Mouse (Mus musculus) embryonic facial prominence, embryonic 11.5 days (tissue): ENCODE results near the gene Oprd1. TPM values are rescaled to one million over a fixed set of nuclear protein-coding genes. Genes with fewer than 3 reads are reported as not detected.

ENCODE experiments used
- ATAC-seq: fragments of 200-750 bp; cut with Nextera tagmentation; replicated peaks from 2 replicates; pipeline ENCODE4 v1.8.0; 2017; ENCODE audit warnings: low read depth; ENCODE audit not compliant: insufficient number of reproducible peaks, low FRiP score, low TSS enrichment
- DNase-seq: peaks from one replicate; pipeline ENCODE4 v3.0.0-alpha.2; 2015; ENCODE audit warnings: low spot score
- H3K27ac ChIP-seq: fragments of 300-500 bp; sonication (generic); replicated peaks from 2 replicates; pipeline ENCODE4 v1.5.1; 2014; ENCODE audit warnings: mild to moderate bottlenecking, low read depth, low read length, control low read depth
- H3K27me3 ChIP-seq: fragments of 300-500 bp; sonication (generic); 2 replicates; pipeline ENCODE4 v1.6.1; 2014; ENCODE audit warnings: mild to moderate bottlenecking, low read length, moderate library complexity, mixed read lengths; ENCODE audit not compliant: control insufficient read depth, insufficient read depth
- H3K36me3 ChIP-seq: fragments of 300-500 bp; sonication (generic); replicated peaks from 2 replicates; pipeline ENCODE4 v1.6.1; 2014; ENCODE audit warnings: low read depth, mild to moderate bottlenecking, low read length, moderate library complexity, mixed read lengths; ENCODE audit not compliant: control insufficient read depth, insufficient read depth
- H3K4me1 ChIP-seq: fragments of 300-500 bp; sonication (generic); 2 replicates; pipeline ENCODE4 v1.6.1; 2014; ENCODE audit warnings: low read length, mixed read lengths; ENCODE audit not compliant: control insufficient read depth, insufficient read depth
- H3K4me2 ChIP-seq: fragments of 300-500 bp; sonication (generic); 2 replicates; pipeline ENCODE4 v1.6.1; 2014; ENCODE audit warnings: low read depth, mild to moderate bottlenecking, control low read depth, low read length, moderate library complexity
- H3K4me3 ChIP-seq: fragments of 300-500 bp; sonication (generic); 2 replicates; pipeline ENCODE4 v1.5.1; 2014; ENCODE audit warnings: low read depth, low read length, control low read depth
- H3K9ac ChIP-seq: fragments of 300-500 bp; sonication (generic); replicated peaks from 2 replicates; pipeline ENCODE4 v1.6.1; 2014; ENCODE audit warnings: mild to moderate bottlenecking, control low read depth, low read length
- H3K9me3 ChIP-seq: fragments of 300-500 bp; sonication (generic); replicated peaks from 2 replicates; pipeline ENCODE4 v1.6.1; 2016; ENCODE audit warnings: mild to moderate bottlenecking, low read length, inconsistent platforms, mixed read lengths; ENCODE audit not compliant: control insufficient read depth
- WGBS: fragments of 180-500 bp; shearing (Covaris S2); extraction: QIAGEN DNeasy Blood & Tissue Kit; methylation state at CpG from one replicate; pipeline ENCODE4 v1.1.7; 2014; 5-methylcytosine and 5-hydroxymethylcytosine counted together
- polyA plus RNA-seq: library from polyadenylated mRNA; unstranded; fragments of >200 nt; fragmentation: Nextera tagmentation; extraction: Ambion mirVana; gene quantifications from 2 replicates; pipeline ENCODE4 v1.2.1, GENCODE M21; 2014

Oprd1 gene
- polyA plus RNA-seq, result 0.11 and 0.18 TPM in 2 replicates

DNA sequence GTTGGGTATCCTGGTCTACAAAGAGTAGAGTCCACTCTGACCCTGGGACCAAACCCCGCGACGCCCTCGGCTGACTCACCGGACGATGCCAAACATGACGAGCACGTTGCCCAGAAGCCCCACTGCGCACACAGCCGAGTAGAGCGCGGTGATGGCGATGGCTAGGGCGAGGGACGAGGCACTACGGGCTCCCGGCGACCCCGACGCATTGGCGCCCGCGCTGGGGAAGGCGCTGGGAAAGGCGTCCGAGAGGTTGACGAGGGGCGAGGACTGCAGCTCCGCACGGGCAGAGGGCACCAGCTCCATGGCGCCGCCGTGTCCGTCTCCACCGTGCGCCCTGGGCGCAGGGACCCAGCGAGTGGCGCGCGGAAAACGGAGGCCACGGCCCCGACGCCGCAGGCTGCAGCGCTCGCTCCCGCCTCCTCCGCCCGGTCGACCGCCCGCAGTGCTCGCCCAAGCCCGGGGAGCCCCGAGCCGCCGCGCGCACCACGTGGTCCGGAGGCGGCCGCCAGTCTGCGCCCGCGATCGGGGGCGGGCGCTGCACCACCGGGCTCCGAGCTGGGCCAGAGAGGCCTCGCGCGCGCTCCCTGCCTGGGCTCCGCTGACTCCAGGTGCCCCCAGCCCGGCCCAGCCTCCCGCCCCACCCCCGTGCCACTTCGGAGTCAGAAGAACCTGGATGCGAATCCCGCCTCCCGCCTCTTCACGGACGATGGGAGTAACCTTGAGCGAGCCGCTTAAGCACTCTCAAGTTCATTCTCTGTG lies at the start of gene Oprd1:
TSS of gene Oprd1 (minus strand) at position 407 of the 762 bp plus-strand sequence.
- 1% methylated on average over 63 of the region's 89 CpGs for WGBS
- no peaks in the 10 kb centered on the region for H3K36me3 ChIP-seq
- H3K9ac ChIP-seq, result peak within 1 kb of the TSS; percentile 43
- ATAC-seq, result 0 out of 2 replicates have a peak, but pooled peaks have one; percentile 29
- peaks cover 28% of the 10 kb centered on the region for H3K27me3 ChIP-seq
- H3K4me3 ChIP-seq, result peak within 1 kb of the TSS; percentile 47
- no peak within 1 kb of the TSS for H3K27ac ChIP-seq
- no peaks in the 10 kb centered on the region for H3K4me1 ChIP-seq
- no peaks in the 10 kb centered on the region for H3K9me3 ChIP-seq
- DNase-seq, result peak; percentile 51
- H3K4me2 ChIP-seq, result peak within 1 kb of the TSS; percentile 96

DNA sequence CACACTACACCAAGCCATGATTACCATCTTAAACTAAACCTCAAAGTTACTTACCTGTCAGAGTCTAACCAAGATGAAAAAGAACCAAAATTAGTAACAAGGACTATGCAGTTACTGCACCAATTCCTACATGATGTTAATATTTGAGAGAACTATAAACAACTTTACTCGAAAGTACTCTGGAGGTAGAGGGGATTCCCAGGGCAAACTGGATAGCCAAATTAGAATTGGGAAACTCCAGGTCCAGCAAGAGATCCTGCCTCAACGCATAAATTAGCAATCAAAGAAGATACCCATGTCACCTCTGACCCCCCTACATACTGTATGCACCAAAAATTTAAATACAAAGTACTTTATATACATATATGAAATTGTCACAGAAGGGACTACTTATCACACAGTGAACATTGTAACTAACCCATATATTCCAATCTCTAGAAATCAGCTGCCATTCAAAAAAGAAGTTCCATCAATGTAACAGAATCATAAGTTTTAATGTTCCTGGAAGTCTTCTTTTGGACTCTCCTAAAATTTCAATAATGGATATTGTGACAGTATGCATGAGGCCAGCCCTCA lies 43.6 kb upstream of the Oprd1 start:
- H3K27me3 ChIP-seq, result no peaks in the 10 kb centered on the region
- H3K9ac ChIP-seq, result no peak overlapping the region
- DNase-seq, result no peak
- no peak for ATAC-seq
- H3K27ac ChIP-seq, result no peak overlapping the region
- H3K36me3 ChIP-seq, result peaks cover 3% of the 10 kb centered on the region; the same call in 1 of the 2 replicates
- 95% methylated on average over 2 of the region's 2 CpGs for WGBS
- H3K4me3 ChIP-seq, result no peak overlapping the region
- no peak overlapping the region for H3K4me2 ChIP-seq
- H3K4me1 ChIP-seq, result no peaks in the 10 kb centered on the region
- no peaks in the 10 kb centered on the region for H3K9me3 ChIP-seq

DNA sequence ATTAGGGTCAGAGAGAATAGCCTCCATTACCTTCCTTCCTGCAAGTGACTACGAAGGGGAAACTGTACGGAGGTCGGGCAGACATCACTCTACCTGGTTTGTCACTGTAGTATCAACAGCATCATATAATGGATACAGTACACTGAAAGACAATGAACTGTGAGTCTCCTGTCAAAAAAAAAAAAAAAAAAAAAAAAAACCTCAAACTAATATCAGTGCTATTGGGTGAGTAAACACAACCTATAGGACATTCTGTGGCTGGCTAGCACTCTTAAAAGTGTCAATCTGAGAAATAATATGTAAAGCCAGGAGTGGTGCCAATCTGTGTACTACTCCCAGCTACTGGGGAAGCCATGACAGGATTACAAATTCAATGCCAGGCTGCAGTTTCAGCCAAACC lies 38.9 kb upstream of the Oprd1 start:
- WGBS, result 97% methylated on average over 3 of the region's 3 CpGs
- no peak overlapping the region for H3K9ac ChIP-seq

DNA sequence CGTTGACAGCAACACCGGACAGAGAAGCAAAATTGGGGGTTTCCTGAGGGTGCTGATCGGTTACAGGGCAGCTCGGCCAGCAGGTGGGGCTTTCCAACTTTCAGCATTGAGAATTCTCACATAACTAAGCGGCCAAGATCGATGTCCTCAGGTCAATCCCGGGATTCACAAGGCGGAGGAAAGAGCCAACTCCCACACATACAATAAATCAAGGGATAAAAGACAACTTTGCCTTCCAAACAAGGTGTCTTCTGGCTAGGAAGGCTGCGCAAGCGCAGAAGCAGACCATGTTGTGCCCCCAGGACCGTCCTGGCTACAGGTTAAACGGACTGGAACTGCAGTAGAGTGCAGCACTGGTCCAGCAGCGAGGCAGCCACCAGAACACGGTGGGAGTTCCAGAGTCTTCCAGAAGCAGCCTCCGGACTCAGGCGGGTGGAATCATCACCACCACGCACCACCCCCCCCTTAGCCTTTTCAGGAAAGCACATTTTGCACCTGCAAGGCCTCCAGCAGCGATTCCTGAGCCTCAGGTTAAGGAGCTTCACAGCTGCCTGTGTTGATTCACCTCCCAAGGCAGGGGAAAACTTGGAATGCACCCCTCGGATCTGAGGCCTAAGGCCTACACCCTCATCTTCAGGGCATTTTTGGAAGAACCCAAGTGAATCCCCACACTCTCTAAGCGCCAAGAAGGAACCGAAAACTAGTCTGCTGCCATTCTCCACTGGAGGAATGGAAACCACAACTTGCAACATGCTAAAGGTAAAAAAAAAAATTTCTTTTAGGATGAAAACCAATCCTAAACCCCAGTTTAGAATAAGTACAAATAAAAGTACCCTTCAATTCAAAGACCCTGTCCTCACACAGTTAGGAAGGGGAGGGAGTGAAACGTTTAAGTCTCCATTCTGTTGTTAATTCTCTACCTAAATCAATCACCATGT lies 37.7 kb upstream of the Oprd1 start:
- H3K4me1 ChIP-seq, result no peaks in the 10 kb centered on the region
- ATAC-seq (no peak), DNase-seq (no peak)
- no peaks in the 10 kb centered on the region for H3K27me3 ChIP-seq
- peaks cover 5% of the 10 kb centered on the region for H3K36me3 ChIP-seq
- H3K4me3 ChIP-seq, result no peak overlapping the region
- H3K4me2 ChIP-seq, result no peak overlapping the region
- H3K9ac ChIP-seq, result no peak overlapping the region
- WGBS, result 68% methylated on average over 22 of the region's 22 CpGs
- H3K27ac ChIP-seq, result no peak overlapping the region
- H3K9me3 ChIP-seq, result no peaks in the 10 kb centered on the region

More for the DNA sequence above, 38.9 kb upstream of the Oprd1 start:
- Histone ChIP-seq H3K4me3 (no peak overlapping the region), H3K4me2 (no peak overlapping the region), H3K27me3 (no peaks in the 10 kb centered on the region), H3K4me1 (no peaks in the 10 kb centered on the region), H3K36me3 (peaks cover 5% of the 10 kb centered on the region), H3K27ac (no peak overlapping the region), H3K9me3 (no peaks in the 10 kb centered on the region)
- DNase-seq (no peak), ATAC-seq (no peak)

DNA sequence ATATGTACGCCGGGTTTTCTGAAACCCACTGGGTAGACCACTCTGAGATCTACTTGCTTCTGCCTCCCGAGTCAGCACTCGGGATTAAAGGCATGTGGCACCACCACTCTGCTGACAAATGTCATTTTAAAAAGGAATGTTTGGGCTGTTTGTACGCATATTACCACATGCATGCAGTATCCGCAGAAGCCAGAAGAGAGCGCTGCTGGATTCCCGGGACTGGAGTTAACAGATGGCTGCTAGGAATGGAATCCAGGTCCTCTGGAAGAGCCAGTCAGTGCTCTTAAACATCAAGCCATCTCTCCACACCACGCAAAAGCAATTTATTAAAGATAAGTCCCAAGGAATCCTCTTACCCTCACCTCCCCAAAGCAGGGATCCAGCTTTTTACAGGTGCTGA lies 36.4 kb upstream of the Oprd1 start:
- H3K36me3 ChIP-seq, result peaks cover 5% of the 10 kb centered on the region
- no peak overlapping the region for H3K27ac ChIP-seq
- H3K27me3 ChIP-seq, result no peaks in the 10 kb centered on the region
- 73% methylated on average over 9 of the region's 9 CpGs for WGBS
- H3K9me3 ChIP-seq, result no peaks in the 10 kb centered on the region
- DNase-seq (peak; percentile 67), ATAC-seq (no peak)
- no peak overlapping the region for H3K4me2 ChIP-seq
- H3K4me3 ChIP-seq, result no peak overlapping the region
- H3K9ac ChIP-seq, result no peak overlapping the region
- H3K4me1 ChIP-seq, result no peaks in the 10 kb centered on the region

DNA sequence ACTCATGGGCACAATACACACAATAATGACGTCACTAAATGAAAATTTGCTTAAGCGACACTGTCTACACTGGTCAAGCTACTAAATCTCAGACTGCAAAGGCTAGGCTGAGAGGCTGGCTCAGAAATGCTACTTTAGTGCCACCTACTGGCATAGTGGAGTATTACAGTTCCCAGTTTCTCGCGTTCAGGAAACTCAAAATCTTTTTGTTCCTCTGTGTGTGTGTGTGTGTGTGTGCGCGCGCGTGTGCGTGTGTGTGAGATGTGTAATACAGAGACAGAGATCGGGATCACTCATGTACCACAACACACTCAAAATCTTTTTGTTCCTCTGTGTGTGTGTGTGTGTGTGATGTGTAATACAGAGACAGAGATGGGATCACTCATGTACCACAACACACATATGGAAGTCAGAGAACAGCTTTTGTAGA lies 34.4 kb upstream of the Oprd1 start:
- Histone ChIP-seq H3K36me3 (peaks cover 2% of the 10 kb centered on the region; the same call in 1 of the 2 replicates), H3K27ac (no peak overlapping the region), H3K4me3 (no peak overlapping the region), H3K4me2 (no peak overlapping the region), H3K9me3 (no peaks in the 10 kb centered on the region), H3K4me1 (no peaks in the 10 kb centered on the region), H3K27me3 (no peaks in the 10 kb centered on the region), H3K9ac (no peak overlapping the region)
- DNase-seq (peak; percentile 90), ATAC-seq (peak; percentile 89)
- WGBS, result 8% methylated on average over 10 of the region's 10 CpGs

DNA sequence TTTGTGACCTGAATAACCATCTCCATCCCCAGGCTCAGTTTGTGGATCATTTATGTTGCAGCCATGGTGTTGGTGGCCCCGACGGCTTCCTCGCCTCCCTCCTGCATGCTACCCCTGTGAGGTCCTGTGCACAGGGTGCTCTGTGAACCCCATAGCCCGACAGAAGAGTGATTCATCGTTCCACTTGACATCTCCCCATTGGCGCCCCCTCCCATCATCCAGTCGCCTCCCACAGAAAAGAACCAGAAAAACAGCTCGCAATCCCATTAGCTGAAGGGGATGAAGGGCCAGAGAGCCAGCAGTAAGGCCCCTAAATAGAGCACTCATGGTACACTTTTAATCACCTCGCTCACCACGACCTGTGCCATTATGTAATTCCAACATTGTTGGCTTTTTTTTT lies 32.2 kb upstream of the Oprd1 start:
- no peak for ATAC-seq
- Histone ChIP-seq H3K27ac (no peak overlapping the region), H3K36me3 (no peaks in the 10 kb centered on the region), H3K4me1 (no peaks in the 10 kb centered on the region), H3K9ac (no peak overlapping the region), H3K9me3 (no peaks in the 10 kb centered on the region), H3K4me2 (no peak overlapping the region), H3K4me3 (no peak overlapping the region), H3K27me3 (no peaks in the 10 kb centered on the region)
- 58% methylated on average over 10 of the region's 10 CpGs for WGBS
- DNase-seq, result no peak
